Mouse (Mus musculus) limb, embryonic 13.5 days (tissue): ENCODE data around the gene Serpinb6a. TPM values are rescaled to one million over a fixed set of nuclear protein-coding genes. Genes with fewer than 3 reads are reported as not detected.

Experiments used
- ATAC-seq: fragments of 200-750 bp; cut with Nextera tagmentation; 2 replicates; pipeline ENCODE4 v1.8.0; 2017; ENCODE audit warnings: low read depth, moderate number of reproducible peaks, moderate TSS enrichment; ENCODE audit not compliant: low FRiP score
- H3K27ac ChIP-seq: fragments of 300-500 bp; sonication (generic); 2 replicates; pipeline ENCODE4 v1.5.1; 2015; ENCODE audit warnings: inconsistent platforms, mild to moderate bottlenecking, moderate library complexity
- H3K27me3 ChIP-seq: fragments of 300-500 bp; sonication (generic); 2 replicates; pipeline ENCODE4 v1.6.1; 2015; ENCODE audit warnings: mild to moderate bottlenecking, inconsistent platforms
- H3K36me3 ChIP-seq: fragments of 300-500 bp; sonication (generic); 2 replicates; pipeline ENCODE4 v1.6.1; 2015; ENCODE audit warnings: inconsistent platforms, mild to moderate bottlenecking, moderate library complexity
- H3K4me1 ChIP-seq: fragments of 300-500 bp; sonication (generic); 2 replicates; pipeline ENCODE4 v1.6.1; 2015; ENCODE audit warnings: inconsistent platforms
- H3K4me2 ChIP-seq: fragments of 300-500 bp; sonication (generic); replicated peaks from 2 replicates; pipeline ENCODE4 v1.6.1; 2015; ENCODE audit warnings: inconsistent platforms, mild to moderate bottlenecking, moderate library complexity
- H3K4me3 ChIP-seq: fragments of 300-500 bp; sonication (generic); 2 replicates; pipeline ENCODE4 v1.5.1; 2015; ENCODE audit warnings: moderate library complexity, mild to moderate bottlenecking, inconsistent platforms
- H3K9ac ChIP-seq: fragments of 300-500 bp; sonication (generic); 2 replicates; pipeline ENCODE4 v1.6.1; 2015; ENCODE audit warnings: mild to moderate bottlenecking, inconsistent platforms
- H3K9me3 ChIP-seq: fragments of 300-500 bp; sonication (generic); 2 replicates; pipeline ENCODE4 v1.6.1; 2016; ENCODE audit warnings: inconsistent platforms
- WGBS: fragments of 180-500 bp; shearing (Covaris S2); methylation state at CpG from one replicate; pipeline ENCODE4 v1.1.7; 2015; 5-methylcytosine and 5-hydroxymethylcytosine counted together
- polyA plus RNA-seq: library from polyadenylated mRNA; unstranded; fragments of >200 nt; fragmentation: Nextera tagmentation; extraction: Ambion mirVana; gene quantifications from 2 replicates; pipeline ENCODE4 v1.2.1, GENCODE M21; 2015

Serpinb6a gene
- polyA plus RNA-seq, 1 experiment from 2014 or later = 65.9 TPM

GRCm38 (mm10) chr13:33966025-33966412, 36.6 kb downstream of the Serpinb6a start:
- Histone ChIP-seq H3K9me3 (no peaks in the 10 kb centered on the region), H3K4me3 (no peak overlapping the region), H3K36me3 (peaks cover 8% of the 10 kb centered on the region), H3K27me3 (no peaks in the 10 kb centered on the region), H3K27ac (no peak overlapping the region), H3K4me2 (no peak overlapping the region; the same call in 1 of the 2 replicates), H3K4me1 (peaks cover 10% of the 10 kb centered on the region), H3K9ac (peak overlapping the region; percentile 70; the same call in 1 of the 2 replicates)
- WGBS = 81% methylated on average over 4 of the region's 4 CpGs
- ATAC-seq = no peak

DNA sequence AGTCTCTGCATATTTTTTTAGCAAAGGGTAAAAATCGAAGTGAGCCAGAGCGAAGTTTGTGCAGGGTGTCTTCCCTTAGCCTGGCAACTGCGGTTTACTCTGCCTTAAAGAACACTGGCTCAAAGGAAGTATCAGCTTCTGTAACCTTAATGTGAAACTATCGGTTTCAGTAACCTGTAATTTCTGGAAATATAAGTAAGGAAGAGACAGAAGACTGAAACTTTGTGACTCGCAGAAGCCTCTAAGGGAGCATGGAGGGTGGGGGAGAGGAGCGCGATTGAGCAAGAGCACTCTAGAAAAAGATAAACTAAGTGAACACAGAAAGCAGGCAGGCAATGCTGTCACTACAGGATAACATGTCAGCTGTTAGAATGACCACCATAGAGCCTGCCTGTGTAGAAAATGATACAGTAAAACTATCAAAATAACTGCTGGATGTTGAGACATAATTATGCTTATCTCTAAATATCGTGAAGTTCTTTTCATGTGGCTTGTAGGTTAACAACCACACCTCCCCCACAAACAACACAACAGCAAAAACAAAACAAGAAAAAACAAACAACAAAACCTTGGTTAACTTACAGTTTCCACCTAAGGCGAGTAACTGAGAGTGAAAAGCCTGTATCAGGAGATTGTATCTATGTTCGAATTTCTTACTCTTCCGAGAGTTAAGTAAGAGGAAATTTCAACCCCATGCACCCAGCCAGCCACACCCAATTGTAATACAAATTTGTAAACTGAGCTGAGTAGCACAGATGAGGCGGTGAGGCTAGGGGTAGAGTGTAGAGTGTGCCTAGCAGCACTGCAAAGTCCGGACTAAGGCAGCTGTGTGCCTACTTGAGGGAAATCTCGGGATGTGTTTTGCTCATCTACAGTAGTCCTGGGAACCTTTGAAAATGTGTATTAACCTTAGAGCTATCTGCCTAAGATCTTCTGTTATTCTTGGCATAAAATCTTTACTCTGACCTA, 37.3 kb downstream of the Serpinb6a start:
- ATAC-seq = peak; percentile 37; the same call in 1 of the 2 replicates
- Histone ChIP-seq H3K27me3 (no peaks in the 10 kb centered on the region), H3K4me2 (peak overlapping the region; percentile 68), H3K27ac (peak overlapping the region; percentile 85), H3K4me1 (peaks cover 10% of the 10 kb centered on the region), H3K4me3 (peak overlapping the region; percentile 52), H3K9ac (peak overlapping the region; percentile 70), H3K36me3 (peaks cover 2% of the 10 kb centered on the region; the same call in 1 of the 2 replicates), H3K9me3 (no peaks in the 10 kb centered on the region)
- WGBS = 23% methylated on average over 14 of the region's 14 CpGs

DNA sequence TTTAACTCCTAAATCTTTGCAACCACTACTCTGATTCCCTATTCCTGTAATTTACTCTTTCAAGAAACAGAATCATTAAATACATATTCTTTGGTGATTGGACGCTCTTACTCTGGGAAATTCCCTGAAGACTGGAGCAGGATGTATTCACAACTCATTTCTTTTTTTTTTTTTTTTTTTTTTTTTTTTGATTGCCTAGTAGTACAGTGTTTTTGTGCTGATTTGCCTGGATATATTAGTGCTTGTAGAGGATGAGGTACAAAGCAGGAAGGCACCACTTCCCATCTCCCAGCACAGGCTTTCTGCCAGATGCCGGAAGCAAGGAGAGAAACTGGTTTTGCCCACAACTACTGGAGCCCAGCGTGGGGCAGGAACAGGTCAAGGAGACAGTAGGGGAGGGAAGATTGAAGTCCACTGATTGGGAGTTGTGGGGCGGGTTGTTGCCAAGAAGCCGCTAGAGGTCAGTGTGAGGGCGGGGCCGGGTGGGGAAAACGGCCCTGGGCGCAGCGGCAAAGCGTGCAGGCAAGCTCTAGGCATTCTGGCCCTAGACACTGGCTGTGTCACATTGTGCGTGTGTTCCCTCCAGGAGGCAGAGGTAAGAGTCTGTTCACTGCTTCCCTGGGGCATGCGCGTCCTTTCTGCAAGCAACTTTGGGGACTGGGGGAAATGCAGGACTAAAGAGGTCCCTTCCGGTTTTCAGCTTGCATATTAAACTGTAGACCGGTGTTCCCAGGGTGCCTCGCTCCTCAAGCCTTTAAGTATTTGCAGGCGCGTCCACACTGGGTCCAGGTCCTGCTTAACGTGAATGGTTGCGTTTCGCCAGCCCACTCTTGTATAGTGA, 38.2 kb downstream of the Serpinb6a start, which contains the start of gene Nqo2:
TSS of gene Nqo2 (plus strand) at position 482 of the 841 bp plus-strand sequence.
- Histone ChIP-seq H3K4me1 (peaks cover 10% of the 10 kb centered on the region), H3K9me3 (no peaks in the 10 kb centered on the region), H3K4me3 (peak within 1 kb of the TSS; percentile 52), H3K36me3 (no peaks in the 10 kb centered on the region), H3K27me3 (no peaks in the 10 kb centered on the region), H3K4me2 (peak within 1 kb of the TSS; percentile 68), H3K27ac (peak within 1 kb of the TSS; percentile 85), H3K9ac (peak within 1 kb of the TSS; percentile 70)
- ATAC-seq = peak; percentile 87
- 3% methylated on average over 22 of the region's 22 CpGs for WGBS

- ATAC-seq = no peak
- Histone ChIP-seq H3K9me3 (no peaks in the 10 kb centered on the region), H3K4me2 (no peak overlapping the region), H3K4me3 (no peak overlapping the region), H3K27me3 (no peaks in the 10 kb centered on the region), H3K9ac (no peak overlapping the region), H3K4me1 (no peaks in the 10 kb centered on the region), H3K36me3 (no peaks in the 10 kb centered on the region), H3K27ac (no peak overlapping the region)
- 86% methylated on average over 2 of the region's 2 CpGs for WGBS
These were observed 42.8 kb downstream of the Serpinb6a start for GRCm38 (mm10) chr13:33959771-33960170.

- Histone ChIP-seq H3K9me3 (no peaks in the 10 kb centered on the region), H3K9ac (no peak overlapping the region), H3K4me3 (no peak overlapping the region), H3K36me3 (no peaks in the 10 kb centered on the region), H3K27ac (no peak overlapping the region), H3K27me3 (no peaks in the 10 kb centered on the region), H3K4me2 (no peak overlapping the region), H3K4me1 (no peaks in the 10 kb centered on the region)
- no peak for ATAC-seq
- 43% methylated on average over 6 of the region's 6 CpGs for WGBS
These were observed 45.8 kb downstream of the Serpinb6a start for GRCm38 (mm10) chr13:33956571-33957421.

- H3K9ac ChIP-seq = no peak overlapping the region
- H3K27ac ChIP-seq = no peak overlapping the region
- H3K4me2 ChIP-seq = no peak overlapping the region
- H3K36me3 ChIP-seq = no peaks in the 10 kb centered on the region
- no peak overlapping the region for H3K4me3 ChIP-seq
- H3K9me3 ChIP-seq = no peaks in the 10 kb centered on the region
- no peak for ATAC-seq
- H3K4me1 ChIP-seq = no peaks in the 10 kb centered on the region
- no peaks in the 10 kb centered on the region for H3K27me3 ChIP-seq
- 85% methylated on average over 2 of the region's 2 CpGs for WGBS
These were observed 49.6 kb downstream of the Serpinb6a start for GRCm38 (mm10) chr13:33952947-33953346.

DNA sequence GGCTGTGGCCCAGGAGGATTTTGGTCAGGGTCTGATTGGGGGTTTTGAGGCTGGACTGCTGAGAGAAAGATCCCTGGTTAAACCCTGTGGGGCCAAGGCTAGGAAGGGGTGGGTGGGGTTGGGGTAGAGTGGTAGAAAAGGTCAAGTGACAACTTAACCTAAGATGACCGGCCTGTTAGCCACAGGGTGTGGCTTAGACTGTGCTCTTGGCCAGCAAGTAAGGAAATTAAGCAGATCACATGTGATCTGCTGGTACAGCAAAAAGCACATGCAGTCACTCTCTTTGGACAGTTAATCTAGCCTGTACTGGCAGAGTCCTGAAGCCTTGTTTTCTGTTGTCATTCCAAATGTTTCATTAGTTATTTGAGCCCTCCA, 50.5 kb downstream of the Serpinb6a start:
- WGBS = 83% methylated on average over 1 of the region's 1 CpGs
- H3K4me2 ChIP-seq = no peak overlapping the region
- H3K27me3 ChIP-seq = no peaks in the 10 kb centered on the region
- no peak for ATAC-seq
- H3K4me3 ChIP-seq = no peak overlapping the region
- no peaks in the 10 kb centered on the region for H3K36me3 ChIP-seq
- H3K9me3 ChIP-seq = no peaks in the 10 kb centered on the region
- no peaks in the 10 kb centered on the region for H3K4me1 ChIP-seq
- no peak overlapping the region for H3K9ac ChIP-seq
- H3K27ac ChIP-seq = no peak overlapping the region

- no peak overlapping the region for H3K4me2 ChIP-seq
- no peak overlapping the region for H3K4me3 ChIP-seq
- H3K4me1 ChIP-seq = no peaks in the 10 kb centered on the region
- no peak overlapping the region for H3K27ac ChIP-seq
- no peak for ATAC-seq
- H3K36me3 ChIP-seq = no peaks in the 10 kb centered on the region
- H3K9ac ChIP-seq = no peak overlapping the region
- no peaks in the 10 kb centered on the region for H3K27me3 ChIP-seq
- no peaks in the 10 kb centered on the region for H3K9me3 ChIP-seq
- 93% methylated on average over 4 of the region's 4 CpGs for WGBS
These were observed 51.1 kb downstream of the Serpinb6a start for GRCm38 (mm10) chr13:33951308-33952074.

- ATAC-seq = no peak
- no peaks in the 10 kb centered on the region for H3K27me3 ChIP-seq
- WGBS = 42% methylated on average over 4 of the region's 4 CpGs
These were observed 60.3 kb downstream of the Serpinb6a start for GRCm38 (mm10) chr13:33942212-33942779.

DNA sequence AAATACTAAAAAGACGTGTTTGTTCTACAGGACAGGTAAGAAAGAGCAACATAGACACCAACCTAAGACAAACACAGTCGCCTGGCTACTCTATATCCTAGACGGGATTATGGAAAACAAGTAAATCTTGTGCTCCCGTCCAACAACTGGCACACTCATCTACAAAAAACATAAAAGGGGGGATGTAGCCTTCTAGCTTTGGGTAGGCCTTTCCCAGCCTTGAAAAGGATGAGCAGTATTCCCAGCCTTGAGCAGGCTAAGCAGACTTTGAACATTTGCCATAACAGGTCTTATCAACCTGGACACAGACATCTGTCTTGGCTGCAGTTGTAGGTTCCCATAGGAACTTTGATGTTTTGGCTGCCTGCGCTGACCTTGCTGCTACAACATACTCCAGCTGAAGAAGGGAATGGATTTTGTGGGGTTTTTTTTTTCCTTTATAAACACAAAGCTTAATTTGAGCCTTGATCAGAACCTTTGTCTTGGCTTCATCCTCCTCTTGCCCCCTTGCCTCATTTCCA, 61.2 kb downstream of the Serpinb6a start:
- Histone ChIP-seq H3K36me3 (no peaks in the 10 kb centered on the region), H3K4me3 (no peak overlapping the region), H3K4me1 (no peaks in the 10 kb centered on the region), H3K9ac (no peak overlapping the region), H3K9me3 (no peaks in the 10 kb centered on the region), H3K4me2 (no peak overlapping the region), H3K27ac (no peak overlapping the region), H3K27me3 (no peaks in the 10 kb centered on the region)
- 93% methylated on average over 5 of the region's 5 CpGs for WGBS
- ATAC-seq = no peak

More at GRCm38 (mm10) chr13:33942212-33942779, 60.3 kb downstream of the Serpinb6a start:
- Histone ChIP-seq H3K9ac (no peak overlapping the region), H3K9me3 (no peaks in the 10 kb centered on the region), H3K36me3 (no peaks in the 10 kb centered on the region), H3K4me1 (no peaks in the 10 kb centered on the region), H3K4me3 (no peak overlapping the region), H3K27ac (no peak overlapping the region), H3K4me2 (no peak overlapping the region)
